Comparison of ENCODE assay signal across 30 mouse cellular contexts in genomic region chr19:27311311-27311710, GRCm38 (mm10). TPM values are rescaled to one million over a fixed set of nuclear protein-coding genes. Genes with fewer than 3 reads are reported as not detected.
DNase-seq lines count a peak whose midpoint lies in the region; TF ChIP-seq lines count a peak whose summit lies in the region.
"Had no signal": no experiment of that assay in that cellular context is flagged by ENCODE, and none has a peak within 500 bp of the region (broad histone marks: within the 10 kb centered on the region; RNA-seq: fewer than 3 reads in every experiment).

No protein-coding gene starts in this region.

- no peaks in the 10 kb centered on the region for H3K79me2 ChIP-seq in heart, adult 2 months (replicated peaks; ENCODE audit: control insufficient read depth, insufficient read depth, low read length)

- no peak for TF ChIP-seq POLR2A in heart, adult 2 months (IDR thresholded peaks at IDR 0.05; ENCODE audit: insufficient read depth, low read depth, low read length)

- H3K4me1 ChIP-seq in heart, adult 2 months (ENCODE audit: control insufficient read depth, insufficient read depth, low read length), result peaks cover 4% of the 10 kb centered on the region
- H3K4me1 ChIP-seq in heart, embryonic 10.5 days, result 0 out of 2 replicates have a peak, but pooled peaks cover 6% of the 10 kb centered on the region
- H3K4me1 ChIP-seq: embryonic facial prominence, embryonic 13.5 days; midbrain, embryonic 13.5 days; stomach, embryonic 15.5 days had no signal

- intact Hi-C loops in heart, adult 2 months (cut with DNase I), result loop anchor here (5.0 kb wide), 4 partner anchors 49 to 209 kb away; no protein-coding TSS in a partner anchor

- TF ChIP-seq CTCF in heart, adult 2 months (IDR thresholded peaks at IDR 0.05), result no peak

- no peak for TF ChIP-seq EP300 in heart, adult 2 months (IDR thresholded peaks at IDR 0.05; ENCODE audit: insufficient read depth, low read depth, low read length)

- H3K27me3 ChIP-seq in heart, adult 2 months (ENCODE audit: control insufficient read depth, insufficient read depth, low read length), result no peaks in the 10 kb centered on the region
- H3K27me3 ChIP-seq in heart, embryonic 10.5 days (ENCODE audit: insufficient read depth, poor library complexity, severe bottlenecking), result no peaks in the 10 kb centered on the region
- H3K27me3 ChIP-seq: embryonic facial prominence, embryonic 13.5 days; heart, embryonic 13.5 days; midbrain, embryonic 13.5 days; stomach, embryonic 15.5 days had no signal

- peaks cover 7% of the 10 kb centered on the region; the same call in 1 of the 2 replicates for H3K36me3 ChIP-seq in heart, adult 2 months (ENCODE audit: control insufficient read depth, insufficient read depth, low read length)
- no peaks in the 10 kb centered on the region for H3K36me3 ChIP-seq in heart, embryonic 10.5 days
- H3K36me3 ChIP-seq: embryonic facial prominence, embryonic 13.5 days; heart, embryonic 13.5 days; midbrain, embryonic 13.5 days; stomach, embryonic 15.5 days had no signal

- peak; percentile 32 for DNase-seq in adrenal gland, postnatal 14 days
- no peak for DNase-seq in adrenal gland, adult 18-20 months (ENCODE audit: low spot score in 2 of 2)
- DNase-seq in heart, adult 2 months, result peak in 1 of 2 experiments; percentile 40
- no peak for DNase-seq in heart, embryonic 10.5 days (ENCODE audit: low spot score)
- peak; percentile 25 for DNase-seq in fat pad, adult 2 months (ENCODE audit: extremely low read depth, low read depth, low spot score)
- peak; percentile 30 for DNase-seq in skeletal muscle tissue, adult 2 months (ENCODE audit: low read depth, low spot score)
- no peak for DNase-seq in cerebellum, adult 11-12 months
- DNase-seq: cerebellum, adult 18-20 months; cerebellum, postnatal 10 days; gastrocnemius, postnatal 10 days; kidney, postnatal 14 days; liver; lung, adult 2 months; lung, postnatal 10 days; thymus, postnatal 14 days had no signal

- WGBS in heart, adult 2 months, result 43% methylated on average over 3 of the region's 3 CpGs
- 79% methylated on average over 3 of the region's 3 CpGs for WGBS in heart, embryonic 10.5 days

- H3K9ac ChIP-seq in heart, adult 2 months (ENCODE audit: low read depth, low read length), result no peak overlapping the region
- H3K9ac ChIP-seq: embryonic facial prominence, embryonic 13.5 days; heart, embryonic 13.5 days; hindbrain, embryonic 14.5 days; liver, embryonic 14.5 days; midbrain, embryonic 13.5 days; stomach, embryonic 15.5 days had no signal

- peak overlapping the region; percentile 84 for H3K27ac ChIP-seq in heart, adult 2 months
- no peak overlapping the region for H3K27ac ChIP-seq in heart, embryonic 10.5 days
- H3K27ac ChIP-seq: embryonic facial prominence, embryonic 13.5 days; heart, embryonic 13.5 days; hindbrain, embryonic 14.5 days; liver, embryonic 14.5 days; macrophage; midbrain, embryonic 13.5 days; stomach, embryonic 15.5 days had no signal

- H3K4me3 ChIP-seq in heart, adult 2 months, result no peak overlapping the region
- no peak overlapping the region for H3K4me3 ChIP-seq in heart, embryonic 10.5 days
- H3K4me3 ChIP-seq: embryonic facial prominence, embryonic 13.5 days; heart, embryonic 13.5 days; midbrain, embryonic 13.5 days; stomach, embryonic 15.5 days had no signal

- no peaks in the 10 kb centered on the region for H3K9me3 ChIP-seq in heart, embryonic 10.5 days
- H3K9me3 ChIP-seq: embryonic facial prominence, embryonic 13.5 days; heart, embryonic 13.5 days; midbrain, embryonic 13.5 days; stomach, embryonic 15.5 days had no signal

RNA-seq across cellular contexts. Expression of gene Kcnv2, which starts 11.1 kb away (rescaled TPM):
- total RNA-seq in adrenal gland, postnatal 14 days (2021), result 0.07 and 0.11 TPM in 2 replicates
- under 1 TPM in 1 of 2 experiments, not detected in 1; 0.07 TPM for total RNA-seq in adrenal gland, adult 18-20 months (2021)
- total RNA-seq in heart, adult 2 months (2021), result 1 to 10 TPM; 4.2 to 5.4 TPM
- polyA plus RNA-seq in heart, adult 2 months (2012; rRNA removed), result 2.2 and 8.9 TPM in 2 replicates
- 0.14 and 0.22 TPM in 2 replicates for polyA plus RNA-seq in heart, embryonic 10.5 days (2016; fragmentation: Nextera tagmentation; extraction: Ambion mirVana)
- total RNA-seq: common myeloid progenitor, adult 5-6 weeks; left cerebral cortex, adult 18-20 months; megakaryocyte-erythroid progenitor cell, adult 5-6 weeks; monocyte, adult 5-6 weeks had no signal
- polyA plus RNA-seq: CD4-positive, CD25-positive, alpha-beta regulatory T cell, adult 4 months; forebrain, embryonic 11.5 days; forebrain, embryonic 16.5 days; limb, embryonic 11.5 days; liver, embryonic 14.5 days; macrophage; midbrain, embryonic 13.5 days had no signal

Comparison
In these comparisons a context has a peak if more than half of its experiments do, and no peak if none do; other contexts are left out.
1. DNase-seq: peak in adrenal gland, postnatal 14 days (single experiment), fat pad, adult 2 months (single experiment) and skeletal muscle tissue, adult 2 months (single experiment); none in adrenal gland, adult 18-20 months (0 of 2), heart, embryonic 10.5 days (single experiment) and cerebellum, adult 11-12 months (single experiment).